Mouse (Mus musculus) adrenal gland (tissue): Measurements from ENCODE around the gene Snx7.

Experiments
- intact Hi-C: fragments of 180-260 bp; cut with DNase I; formaldehyde crosslinking; loops from one replicate; pipeline ENCODE4 v1.15.1; 2025
- microRNA-seq, 2 experiments: library from miRNA; unstranded; fragments of <30 nt; microRNA quantifications; one replicate each; pipeline ENCODE4; 2019

The Snx7 gene

GRCm38 (mm10) chr3:117823218-117823617 is 45.5 kb downstream of the Snx7 start:
- intact Hi-C loops = no loop called here

DNA sequence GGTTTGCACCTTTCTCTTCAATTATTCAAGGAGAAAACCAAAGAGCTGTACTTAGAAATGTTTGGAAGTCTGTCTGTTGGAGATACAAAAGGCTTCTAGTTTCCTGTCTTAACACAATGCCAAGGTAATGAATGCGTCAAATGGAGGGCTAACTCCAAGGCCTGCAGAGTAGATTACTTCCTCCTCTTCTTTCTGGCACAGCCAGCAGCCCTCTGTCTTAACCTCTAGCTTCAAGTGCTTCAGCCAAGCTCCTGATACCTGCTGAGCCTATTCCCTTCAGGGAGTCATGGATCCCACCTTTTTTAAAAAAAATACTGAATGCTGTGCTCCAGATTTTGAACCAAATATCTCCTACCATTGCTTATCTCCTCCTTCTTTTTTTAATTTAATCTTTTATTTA is 51.1 kb downstream of the Snx7 start:
- intact Hi-C loops = no loop called here

DNA sequence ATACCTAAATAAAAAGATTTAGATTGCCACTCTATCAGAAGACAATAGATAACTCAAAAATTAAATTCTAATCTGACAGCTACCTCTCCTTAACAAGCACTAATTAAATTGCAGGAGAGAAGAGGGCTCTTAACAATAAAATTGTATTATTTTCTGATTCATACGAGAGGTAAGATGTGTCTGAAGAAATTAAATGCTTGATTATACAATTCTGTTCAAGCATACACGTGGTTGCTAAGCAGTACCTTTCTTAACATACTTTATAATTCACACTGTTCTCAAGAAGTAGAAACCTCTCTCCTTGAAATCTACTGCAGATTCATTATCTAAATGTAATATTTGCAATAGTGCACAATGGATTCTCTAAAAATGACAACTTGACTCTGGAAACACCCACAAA is 54.5 kb downstream of the Snx7 start:
- intact Hi-C loops = no loop called here

- intact Hi-C loops = no loop called here
Measured at GRCm38 (mm10) chr3:117812135-117812534, 56.6 kb downstream of the Snx7 start.

DNA sequence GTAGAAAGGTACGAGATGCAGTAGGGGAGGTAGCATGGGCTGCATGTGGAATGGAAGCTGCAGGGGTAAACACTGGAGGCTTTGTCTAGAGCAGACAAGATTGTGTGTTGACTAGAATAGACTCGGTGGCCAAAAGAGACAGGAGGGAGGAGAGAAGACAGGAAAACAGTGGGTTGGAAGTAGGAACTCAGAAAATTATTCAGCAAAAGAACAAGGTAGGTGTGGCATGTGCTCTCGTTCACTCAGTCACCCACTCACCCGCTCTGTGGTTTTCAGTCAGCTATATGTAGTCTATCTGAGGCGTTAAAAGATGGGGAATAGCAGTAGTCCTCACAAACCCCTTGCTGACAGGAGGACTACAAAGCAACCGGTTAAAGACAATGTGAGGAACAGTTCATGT is 63.0 kb downstream of the Snx7 start:
- intact Hi-C loops = no loop called here

GRCm38 (mm10) chr3:117794501-117794900 is 74.2 kb downstream of the Snx7 start:
- intact Hi-C loops = no loop called here

GRCm38 (mm10) chr3:117791951-117792350 is 76.8 kb downstream of the Snx7 start:
- intact Hi-C loops = no loop called here

DNA sequence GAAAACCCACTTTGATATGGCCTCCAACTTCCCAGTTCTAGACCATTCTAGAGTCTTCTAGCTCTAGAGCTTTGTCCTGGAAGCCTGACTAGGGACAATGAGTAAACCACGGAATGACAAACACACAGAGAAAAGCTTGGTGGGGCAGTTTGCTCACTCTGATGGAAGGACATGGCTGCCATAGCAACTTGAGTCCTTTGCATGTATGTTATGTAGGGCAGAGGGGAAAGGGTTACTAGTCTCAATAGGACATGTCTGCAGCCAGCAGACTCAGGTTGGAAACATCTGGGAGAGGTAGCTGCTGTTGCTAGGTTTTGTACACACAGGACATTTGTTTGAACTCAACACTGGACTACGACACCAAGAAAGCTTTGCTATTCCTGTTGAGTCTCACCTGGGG is 77.5 kb downstream of the Snx7 start:
- intact Hi-C loops = no loop called here

DNA sequence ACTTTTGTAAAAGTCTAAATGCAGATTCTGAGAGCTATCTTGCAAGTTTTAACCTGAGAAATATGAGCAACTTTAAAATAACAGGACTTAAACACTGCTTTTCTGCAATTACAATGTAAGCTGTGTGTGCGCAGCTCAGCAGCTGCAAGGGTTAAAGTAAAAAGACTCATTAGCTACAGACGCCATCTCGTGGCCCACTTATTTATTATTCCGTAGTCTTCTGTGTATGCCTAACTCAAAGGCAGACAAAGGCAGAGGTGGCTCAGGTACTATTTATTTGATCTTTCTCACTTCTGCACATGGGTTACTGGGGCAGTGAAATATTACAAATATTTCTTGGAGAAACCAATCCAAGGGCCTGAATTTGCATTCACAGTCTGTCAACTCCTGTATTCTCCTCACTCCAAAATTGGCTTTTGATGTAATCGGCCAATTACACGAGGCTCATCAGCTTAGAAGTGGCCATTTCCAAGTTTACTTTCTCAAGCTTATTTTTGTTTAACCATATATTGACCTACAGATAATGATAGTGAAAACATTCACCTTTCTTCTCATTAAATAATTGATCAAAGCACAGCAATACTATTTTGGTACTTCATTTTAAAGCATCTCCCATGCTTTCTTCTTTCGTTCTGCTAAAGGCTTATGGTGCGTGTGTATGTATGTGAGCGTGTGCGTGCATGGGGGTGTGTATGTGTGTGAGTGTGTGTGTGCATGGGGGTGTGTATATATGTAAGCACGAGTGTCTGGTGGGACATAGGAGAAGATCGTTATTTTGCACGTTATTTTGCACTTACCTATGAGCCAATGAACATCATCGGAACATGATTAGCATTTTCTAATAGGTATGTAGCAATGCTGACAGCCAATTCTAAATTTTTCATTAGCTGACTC is 79.7 kb downstream of the Snx7 start:
- intact Hi-C loops = no loop called here

GRCm38 (mm10) chr3:117787247-117787646 is 81.5 kb downstream of the Snx7 start:
- intact Hi-C loops = no loop called here

DNA sequence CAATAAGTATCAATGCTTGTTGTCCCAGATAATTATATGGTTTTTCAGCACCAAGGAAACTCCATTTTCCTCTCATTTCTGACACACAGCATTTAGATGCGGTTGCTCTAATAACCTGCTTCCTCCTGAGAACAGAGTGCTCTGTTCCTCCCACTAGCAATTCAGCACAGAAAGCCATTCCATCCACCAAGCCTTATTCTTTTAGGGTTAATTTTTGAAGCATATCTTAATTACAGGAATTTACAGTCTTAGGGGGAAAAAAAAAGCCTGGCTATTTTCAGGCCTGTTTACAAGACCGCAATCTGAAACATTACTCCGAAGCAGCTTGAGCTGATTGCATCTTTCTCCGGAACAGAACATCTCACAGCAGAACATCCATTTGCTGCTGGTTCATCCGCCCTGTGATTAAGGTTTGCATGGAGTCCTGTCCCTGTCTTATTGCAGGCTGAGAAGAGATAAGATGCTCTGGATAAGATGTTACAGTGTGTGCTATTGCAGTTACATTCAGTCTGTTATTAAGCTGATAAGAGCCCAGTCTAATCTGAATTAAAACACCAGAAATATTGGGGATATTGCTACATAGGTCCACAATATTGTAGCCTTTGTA is 116.5 kb downstream of the Snx7 start:
- intact Hi-C loops = no loop called here

GRCm38 (mm10) chr3:117751665-117752064 is 117.1 kb downstream of the Snx7 start:
- intact Hi-C loops = no loop called here

DNA sequence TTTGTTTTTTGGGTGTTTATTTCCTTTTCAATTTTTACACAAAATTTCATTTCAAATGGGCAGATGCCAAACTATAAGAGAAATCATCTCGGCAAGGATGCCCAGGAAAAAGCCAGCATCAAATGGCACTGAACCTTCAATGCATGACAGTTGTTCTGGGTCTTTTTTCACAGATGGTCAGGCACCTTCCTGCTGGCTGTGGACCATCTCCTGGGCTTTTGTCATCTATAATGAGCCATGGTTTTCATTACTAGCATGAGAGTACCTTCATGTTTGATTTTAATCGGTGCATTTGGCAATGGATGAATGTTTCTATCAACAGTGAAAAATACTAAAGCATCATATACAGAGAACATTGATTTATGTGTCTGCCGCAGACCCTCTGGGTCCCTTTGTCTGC is 119.5 kb downstream of the Snx7 start:
- intact Hi-C loops = no loop called here

- intact Hi-C loops = no loop called here
Measured at GRCm38 (mm10) chr3:117739760-117740159, 129.0 kb downstream of the Snx7 start.

GRCm38 (mm10) chr3:117732661-117733060 is 136.1 kb downstream of the Snx7 start:
- intact Hi-C loops = no loop called here

Small RNAs within 50 kb of the gene (microRNA-seq; reads per million reads assigned to microRNA genes)
- gene Gm24811 = 0 reads per million in 2 experiments
